Mouse (Mus musculus): ENCODE data around the gene Tcte2. TPM values are rescaled to one million over a fixed set of nuclear protein-coding genes. Genes with fewer than 3 reads are reported as not detected.
A peak's percentile ranks its signal among the peaks of the same experiment; 100 is the strongest.

The Tcte2 gene
- polyA plus RNA-seq, 1 experiment, result 12.1 TPM

DNA sequence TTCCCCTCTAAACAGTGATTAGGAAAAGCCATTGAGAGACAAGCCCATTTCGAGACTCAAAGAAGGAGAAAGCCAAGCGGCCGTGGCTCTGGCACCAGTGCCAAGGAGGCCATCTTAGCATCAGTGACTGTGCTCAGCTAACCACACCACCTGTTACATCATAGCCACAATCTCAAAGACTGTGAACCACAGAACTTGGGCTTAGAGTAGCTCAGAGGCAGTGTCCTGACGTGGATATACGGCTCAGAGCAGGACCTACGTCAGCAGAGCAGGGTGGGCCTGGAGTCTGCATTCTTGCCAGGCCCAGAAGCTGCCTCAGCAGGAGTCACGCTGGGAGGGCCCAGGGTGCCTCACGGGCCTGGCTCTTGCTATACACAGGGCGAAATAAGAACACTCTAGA, 46.1 kb downstream of the Tcte2 start:
- 51% methylated on average over 9 of the region's 9 CpGs for WGBS

DNA sequence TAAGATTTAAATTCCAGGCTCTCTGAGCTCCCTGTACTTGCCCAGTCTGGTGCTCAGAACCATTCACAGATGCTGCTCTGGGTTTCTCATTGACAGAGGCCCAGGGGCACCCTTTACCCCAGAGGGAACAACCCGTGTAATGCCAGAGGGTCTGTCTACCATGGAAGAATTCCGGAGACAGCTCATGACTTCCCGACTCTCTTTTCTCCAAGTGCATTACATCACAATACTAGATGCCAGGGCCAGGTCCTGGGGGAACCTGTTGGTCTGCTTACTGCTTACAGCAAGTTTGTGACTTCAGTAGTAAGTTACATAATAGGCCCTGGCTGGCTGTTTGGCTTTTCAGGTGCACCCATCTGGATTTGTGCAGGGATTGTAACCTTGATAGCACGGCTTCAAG, 47.0 kb downstream of the Tcte2 start:
- no peak for DNase-seq
- 57% methylated on average over 4 of the region's 4 CpGs for WGBS
- TF ChIP-seq CTCF (IDR thresholded peaks at IDR 0.05; ENCODE audit: borderline replicate concordance, insufficient read depth, low read depth, low read length), result no peak
- TF ChIP-seq POLR2A (IDR thresholded peaks at IDR 0.05; ENCODE audit: borderline replicate concordance, insufficient read depth, low read length), result no peak
- H3K27me3 ChIP-seq (ENCODE audit: control insufficient read depth, insufficient read depth, low read length), result no peaks in the 10 kb centered on the region
- peaks cover 4% of the 10 kb centered on the region; the same call in 1 of the 2 replicates for H3K4me1 ChIP-seq (ENCODE audit: control insufficient read depth, insufficient read depth, low read length)
- H3K4me3 ChIP-seq (replicated peaks; ENCODE audit: insufficient read depth, low read depth, low read length), result no peak overlapping the region
- no peak overlapping the region for H3K27ac ChIP-seq (ENCODE audit: insufficient read depth, low read length)

More for the DNA sequence above, 46.1 kb downstream of the Tcte2 start:
- no peak overlapping the region for H3K27ac ChIP-seq (ENCODE audit: insufficient read depth, low read length)
- H3K4me1 ChIP-seq (ENCODE audit: control insufficient read depth, insufficient read depth, low read length), result peaks cover 4% of the 10 kb centered on the region; the same call in 1 of the 2 replicates
- DNase-seq, result no peak
- H3K4me3 ChIP-seq (replicated peaks; ENCODE audit: insufficient read depth, low read depth, low read length), result no peak overlapping the region
- no peaks in the 10 kb centered on the region for H3K27me3 ChIP-seq (ENCODE audit: control insufficient read depth, insufficient read depth, low read length)
- TF ChIP-seq POLR2A (IDR thresholded peaks at IDR 0.05; ENCODE audit: borderline replicate concordance, insufficient read depth, low read length) (no peak), CTCF (IDR thresholded peaks at IDR 0.05; ENCODE audit: borderline replicate concordance, insufficient read depth, low read depth, low read length) (no peak)

DNA sequence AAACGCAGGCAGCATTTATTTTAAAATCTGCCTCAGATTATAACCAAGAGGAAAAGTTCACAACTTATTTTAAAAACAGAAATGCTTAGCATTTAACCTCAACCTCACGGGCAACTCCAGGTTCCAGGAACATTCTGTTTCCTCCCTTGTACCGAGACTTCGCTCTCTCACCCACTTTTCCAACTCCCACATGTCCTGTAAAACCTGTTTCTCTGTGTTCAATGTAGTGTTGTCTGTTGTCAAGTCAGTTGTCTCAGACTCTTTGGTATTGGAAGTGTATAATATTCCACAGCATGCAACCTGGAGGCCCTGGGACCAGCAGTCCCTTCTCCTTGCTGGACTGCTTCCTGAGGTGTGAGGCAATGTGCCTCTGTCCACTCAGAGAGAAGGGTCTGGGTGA, 47.5 kb downstream of the Tcte2 start:
- no peak for DNase-seq
- TF ChIP-seq POLR2A (IDR thresholded peaks at IDR 0.05; ENCODE audit: borderline replicate concordance, insufficient read depth, low read length) (no peak), CTCF (IDR thresholded peaks at IDR 0.05; ENCODE audit: borderline replicate concordance, insufficient read depth, low read depth, low read length) (no peak)
- Histone ChIP-seq H3K27me3 (ENCODE audit: control insufficient read depth, insufficient read depth, low read length) (no peaks in the 10 kb centered on the region), H3K27ac (ENCODE audit: insufficient read depth, low read length) (no peak overlapping the region), H3K4me3 (replicated peaks; ENCODE audit: insufficient read depth, low read depth, low read length) (no peak overlapping the region), H3K4me1 (ENCODE audit: control insufficient read depth, insufficient read depth, low read length) (peaks cover 4% of the 10 kb centered on the region; the same call in 1 of the 2 replicates)
- 98% methylated on average over 4 of the region's 4 CpGs for WGBS

DNA sequence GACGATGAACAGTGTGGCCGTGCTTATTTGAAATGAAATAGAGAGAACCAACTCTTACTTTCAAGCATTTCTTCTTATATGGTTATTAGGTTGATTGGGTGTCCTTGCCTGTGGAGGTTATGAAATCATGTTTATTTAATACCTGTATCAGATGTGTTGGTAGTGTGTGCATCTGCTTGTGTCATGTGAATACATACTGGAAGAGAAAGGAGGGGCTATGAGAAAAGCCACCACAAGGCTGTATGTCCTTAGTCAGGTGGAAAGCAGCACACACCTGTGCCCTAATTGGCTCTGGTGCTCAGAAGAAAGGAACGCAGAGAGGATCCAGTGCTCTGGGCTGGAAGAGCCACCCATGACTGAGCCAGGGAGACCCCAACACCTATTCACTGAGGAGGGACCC, 49.1 kb downstream of the Tcte2 start:
- Histone ChIP-seq H3K4me3 (replicated peaks; ENCODE audit: insufficient read depth, low read depth, low read length) (no peak overlapping the region), H3K27me3 (ENCODE audit: control insufficient read depth, insufficient read depth, low read length) (no peaks in the 10 kb centered on the region), H3K27ac (ENCODE audit: insufficient read depth, low read length) (no peak overlapping the region), H3K4me1 (ENCODE audit: control insufficient read depth, insufficient read depth, low read length) (peaks cover 4% of the 10 kb centered on the region; the same call in 1 of the 2 replicates)
- WGBS, result 92% methylated on average over 3 of the region's 3 CpGs
- TF ChIP-seq CTCF (IDR thresholded peaks at IDR 0.05; ENCODE audit: borderline replicate concordance, insufficient read depth, low read depth, low read length) (no peak), POLR2A (IDR thresholded peaks at IDR 0.05; ENCODE audit: borderline replicate concordance, insufficient read depth, low read length) (no peak)
- DNase-seq, result no peak

DNA sequence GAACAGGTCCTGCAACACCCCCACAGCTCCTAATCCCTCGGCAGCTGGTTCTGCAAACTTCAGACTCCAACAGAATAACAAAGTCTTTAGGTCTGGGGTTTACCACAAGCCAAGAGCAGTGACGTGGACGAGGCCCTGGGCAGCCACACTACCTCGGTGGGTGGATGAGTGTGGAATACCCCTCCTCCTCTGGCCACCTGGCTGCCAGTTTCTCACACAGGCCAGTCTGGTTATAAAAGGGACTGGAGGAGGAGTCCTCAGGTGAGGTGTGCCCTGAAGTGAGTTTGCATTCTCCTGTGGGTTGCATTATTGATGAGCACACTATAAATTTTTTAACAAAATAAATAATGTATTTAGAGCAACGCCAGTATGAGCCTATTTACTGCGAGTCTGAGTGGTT, 49.5 kb downstream of the Tcte2 start:
- 88% methylated on average over 6 of the region's 6 CpGs for WGBS
- Histone ChIP-seq H3K4me1 (ENCODE audit: control insufficient read depth, insufficient read depth, low read length) (peaks cover 4% of the 10 kb centered on the region; the same call in 1 of the 2 replicates), H3K4me3 (replicated peaks; ENCODE audit: insufficient read depth, low read depth, low read length) (no peak overlapping the region), H3K27ac (ENCODE audit: insufficient read depth, low read length) (no peak overlapping the region), H3K27me3 (ENCODE audit: control insufficient read depth, insufficient read depth, low read length) (no peaks in the 10 kb centered on the region)
- DNase-seq, result no peak
- TF ChIP-seq CTCF (IDR thresholded peaks at IDR 0.05; ENCODE audit: borderline replicate concordance, insufficient read depth, low read depth, low read length), result no peak
- no peak for TF ChIP-seq POLR2A (IDR thresholded peaks at IDR 0.05; ENCODE audit: borderline replicate concordance, insufficient read depth, low read length)

DNA sequence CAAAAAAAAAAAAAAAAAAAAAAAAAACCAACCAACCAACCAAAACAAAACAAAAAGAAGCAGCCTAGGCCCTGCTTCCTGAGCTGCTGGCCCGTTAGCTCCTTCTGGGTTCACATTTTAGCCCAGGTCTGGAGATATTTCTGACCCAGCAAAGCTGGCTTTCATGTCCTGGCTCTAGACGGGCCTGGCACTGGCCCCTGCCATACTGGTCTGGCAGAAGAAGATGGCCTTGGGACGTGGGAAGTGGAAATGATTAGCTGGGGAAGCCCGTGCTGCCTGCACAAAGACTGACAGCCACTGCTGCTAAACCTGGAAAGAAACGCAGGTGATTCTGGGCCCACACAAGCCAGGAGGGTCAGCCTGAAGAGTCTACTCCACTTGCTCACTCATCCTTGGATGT, 50.5 kb downstream of the Tcte2 start:
- Histone ChIP-seq H3K27ac (ENCODE audit: insufficient read depth, low read length) (peak overlapping the region; percentile 8; the same call in 1 of the 2 replicates), H3K4me3 (replicated peaks; ENCODE audit: insufficient read depth, low read depth, low read length) (no peak overlapping the region), H3K27me3 (ENCODE audit: control insufficient read depth, insufficient read depth, low read length) (no peaks in the 10 kb centered on the region), H3K4me1 (ENCODE audit: control insufficient read depth, insufficient read depth, low read length) (peaks cover 4% of the 10 kb centered on the region; the same call in 1 of the 2 replicates)
- no peak for TF ChIP-seq POLR2A (IDR thresholded peaks at IDR 0.05; ENCODE audit: borderline replicate concordance, insufficient read depth, low read length)
- TF ChIP-seq CTCF (IDR thresholded peaks at IDR 0.05; ENCODE audit: borderline replicate concordance, insufficient read depth, low read depth, low read length), result no peak
- WGBS, result 12% methylated on average over 5 of the region's 5 CpGs
- DNase-seq, result peak; percentile 57 to 76

DNA sequence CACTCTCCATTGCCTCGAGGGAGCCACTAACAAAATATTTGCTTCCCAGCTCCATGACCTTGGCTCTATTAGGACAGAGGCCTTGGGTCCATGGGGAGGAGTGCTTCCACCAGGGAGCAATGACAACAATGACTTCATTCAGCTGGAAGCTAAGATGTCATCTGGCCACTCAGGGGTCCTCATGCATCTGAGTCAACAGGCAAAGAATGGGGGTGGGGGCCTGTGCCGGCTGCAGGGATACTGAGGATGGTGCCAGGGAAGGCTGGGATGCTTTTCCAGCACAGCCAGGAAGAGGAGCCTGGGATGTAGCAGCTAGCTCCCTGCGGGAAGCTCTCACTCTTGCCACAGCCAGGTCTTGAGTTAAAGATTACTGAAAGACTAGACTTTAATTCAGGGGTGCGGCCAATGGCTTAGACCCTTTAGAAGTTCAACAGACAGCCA, 56.1 kb downstream of the Tcte2 start:
- Histone ChIP-seq H3K27me3 (ENCODE audit: control insufficient read depth, insufficient read depth, low read length) (no peaks in the 10 kb centered on the region), H3K27ac (ENCODE audit: insufficient read depth, low read length) (no peak overlapping the region), H3K4me1 (ENCODE audit: control insufficient read depth, insufficient read depth, low read length) (peaks cover 32% of the 10 kb centered on the region), H3K4me3 (replicated peaks; ENCODE audit: insufficient read depth, low read depth, low read length) (no peak overlapping the region)
- DNase-seq, result peak in 1 of 2 experiments; percentile 32
- TF ChIP-seq CTCF (IDR thresholded peaks at IDR 0.05; ENCODE audit: borderline replicate concordance, insufficient read depth, low read depth, low read length), result no peak
- TF ChIP-seq POLR2A (IDR thresholded peaks at IDR 0.05; ENCODE audit: borderline replicate concordance, insufficient read depth, low read length), result no peak
- WGBS, result 40% methylated on average over 4 of the region's 4 CpGs

DNA sequence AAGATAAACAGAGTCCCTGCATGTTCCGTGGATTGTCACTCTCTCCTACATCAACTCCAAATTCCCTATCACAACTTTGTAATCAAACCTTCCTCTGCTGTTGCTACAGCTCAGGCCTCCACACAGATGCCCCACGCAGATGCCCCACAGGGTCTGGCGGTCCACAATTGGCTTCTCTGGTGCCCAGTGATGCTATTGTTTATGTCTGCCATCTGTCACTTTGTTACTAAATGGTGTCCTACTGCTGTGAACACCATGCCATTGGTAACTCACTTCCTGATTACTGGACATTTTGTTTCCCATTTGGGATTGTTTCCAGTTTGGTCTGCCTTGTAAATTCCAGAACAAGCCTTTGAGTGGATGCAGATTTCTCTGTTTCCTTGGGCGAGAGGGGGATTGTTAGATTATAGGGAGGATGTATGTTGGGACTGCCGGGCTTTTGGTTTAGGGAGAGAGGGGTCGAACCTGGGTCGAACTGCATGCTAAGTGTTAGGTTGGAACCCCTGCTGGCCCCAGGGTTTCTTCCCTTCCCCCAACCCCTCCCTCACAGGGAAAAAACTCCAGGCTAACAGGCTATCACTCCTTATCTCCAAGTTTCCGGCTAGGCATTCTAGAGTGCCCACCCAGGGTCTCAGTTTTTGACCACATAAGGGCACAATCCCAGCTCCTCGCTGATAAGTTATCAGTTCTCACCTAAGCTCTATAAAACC, 57.9 kb downstream of the Tcte2 start:
- no peak for TF ChIP-seq POLR2A (IDR thresholded peaks at IDR 0.05; ENCODE audit: borderline replicate concordance, insufficient read depth, low read length)
- no peak for TF ChIP-seq CTCF (IDR thresholded peaks at IDR 0.05; ENCODE audit: borderline replicate concordance, insufficient read depth, low read depth, low read length)
- no peak overlapping the region for H3K4me3 ChIP-seq (replicated peaks; ENCODE audit: insufficient read depth, low read depth, low read length)
- DNase-seq, result peak; percentile 87 to 95
- peaks cover 37% of the 10 kb centered on the region for H3K4me1 ChIP-seq (ENCODE audit: control insufficient read depth, insufficient read depth, low read length)
- 16% methylated on average over 9 of the region's 9 CpGs for WGBS
- no peaks in the 10 kb centered on the region for H3K27me3 ChIP-seq (ENCODE audit: control insufficient read depth, insufficient read depth, low read length)
- peak overlapping the region; percentile 86 for H3K27ac ChIP-seq (ENCODE audit: insufficient read depth, low read length)

Data from cerebellum, adult 2 months (tissue).